Mouse (Mus musculus) bone marrow, adult 2 months (tissue): Measurements from ENCODE around the gene 4930402H24Rik.

ENCODE experiments used
- CTCF ChIP-seq: fragments of 200-500 bp; IDR thresholded peaks from 2 replicates; pipeline ENCODE4 v1.5.1; 2011; ENCODE audit warnings: low read length, control low read depth; ENCODE audit not compliant: control insufficient read depth, insufficient read depth
- POLR2A ChIP-seq: fragments of 200-500 bp; IDR thresholded peaks from 2 replicates; pipeline ENCODE4 v1.6.1; 2011; ENCODE audit warnings: low read depth, mild to moderate bottlenecking, control low read depth, low read length, borderline replicate concordance; ENCODE audit not compliant: control insufficient read depth

GRCm38 (mm10) chr2:130928031-130928430, 21.8 kb upstream of the 4930402H24Rik start:
- no peak for TF ChIP-seq CTCF
- TF ChIP-seq POLR2A: no peak
